Mouse (Mus musculus) cerebellum, adult (tissue): ENCODE data around the gene Anp32e.
"Not testable (repeated sequence)": the region's sequence is repeated elsewhere in the genome, so short reads cannot be mapped to it uniquely, and the experiment has no call there.

ENCODE experiments used
- ATAC-seq: cut with Nextera tagmentation; 2 replicates; pipeline ENCODE4 v1.9.2; 2017; ENCODE audit warnings: mild to moderate bottlenecking, moderate library complexity, mixed read lengths; ENCODE audit not compliant: insufficient number of reproducible peaks, low FRiP score, low TSS enrichment

Gene Anp32e

DNA sequence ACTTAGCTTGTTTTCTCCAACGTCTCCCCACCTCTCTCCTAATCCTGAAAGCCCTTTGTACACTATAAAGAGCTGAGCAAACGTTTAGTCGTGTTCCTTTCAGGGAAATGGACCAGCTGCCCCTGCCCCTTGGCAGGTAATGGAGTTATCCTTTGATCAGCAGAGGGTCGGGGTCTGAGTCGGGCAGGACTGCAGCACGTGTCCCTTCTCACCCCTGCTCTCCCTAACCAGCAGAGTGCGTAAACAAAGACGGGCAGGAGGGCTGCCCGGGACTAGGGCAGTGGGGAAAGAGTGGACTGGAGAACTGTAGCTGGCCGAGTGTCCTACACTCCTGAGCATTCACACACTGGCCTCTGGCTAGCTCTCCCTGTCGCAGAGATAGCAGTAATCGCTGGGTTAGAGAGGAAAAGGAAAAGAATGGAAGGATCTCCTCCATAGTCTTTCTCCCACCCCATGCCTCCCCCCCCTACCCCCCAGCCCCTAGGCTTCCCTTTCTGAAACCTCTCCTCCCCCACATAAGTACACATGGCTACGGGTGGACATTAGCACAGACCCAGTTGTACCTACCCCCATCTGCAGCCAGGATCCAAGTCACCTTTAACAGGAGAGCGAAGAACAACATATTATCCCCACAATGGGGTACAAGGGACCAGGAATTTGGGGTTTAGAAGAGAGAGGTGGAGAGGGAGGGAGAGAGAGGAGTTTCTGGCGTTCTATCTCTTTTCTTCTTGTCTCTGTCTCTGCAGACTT, 25.1 kb upstream of the Anp32e start:
- no peak for ATAC-seq

DNA sequence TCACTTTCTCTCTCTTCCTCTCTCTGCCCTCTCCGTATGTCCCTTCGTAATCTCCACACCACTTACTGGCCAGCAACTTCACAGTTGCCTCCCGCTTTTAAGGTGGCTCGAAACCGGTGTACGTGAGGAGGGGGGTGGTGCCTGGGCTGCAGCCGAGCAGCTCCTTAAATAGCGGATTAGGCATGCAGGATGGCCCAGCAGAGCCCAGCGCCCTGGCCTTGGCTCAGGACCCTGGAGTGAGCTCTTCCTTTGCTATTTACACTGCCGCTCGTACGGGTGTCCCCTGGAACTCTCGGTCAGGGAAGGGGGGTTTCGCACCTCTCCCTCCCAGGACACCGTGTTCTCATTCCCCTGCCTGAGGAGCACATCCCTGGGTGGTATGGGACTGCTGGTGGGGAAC, 24.5 kb upstream of the Anp32e start, which contains the start of gene Car14:
Gene Car14 (minus strand): TSS at position 124 of the 400 bp plus-strand sequence.
- no peak for ATAC-seq

DNA sequence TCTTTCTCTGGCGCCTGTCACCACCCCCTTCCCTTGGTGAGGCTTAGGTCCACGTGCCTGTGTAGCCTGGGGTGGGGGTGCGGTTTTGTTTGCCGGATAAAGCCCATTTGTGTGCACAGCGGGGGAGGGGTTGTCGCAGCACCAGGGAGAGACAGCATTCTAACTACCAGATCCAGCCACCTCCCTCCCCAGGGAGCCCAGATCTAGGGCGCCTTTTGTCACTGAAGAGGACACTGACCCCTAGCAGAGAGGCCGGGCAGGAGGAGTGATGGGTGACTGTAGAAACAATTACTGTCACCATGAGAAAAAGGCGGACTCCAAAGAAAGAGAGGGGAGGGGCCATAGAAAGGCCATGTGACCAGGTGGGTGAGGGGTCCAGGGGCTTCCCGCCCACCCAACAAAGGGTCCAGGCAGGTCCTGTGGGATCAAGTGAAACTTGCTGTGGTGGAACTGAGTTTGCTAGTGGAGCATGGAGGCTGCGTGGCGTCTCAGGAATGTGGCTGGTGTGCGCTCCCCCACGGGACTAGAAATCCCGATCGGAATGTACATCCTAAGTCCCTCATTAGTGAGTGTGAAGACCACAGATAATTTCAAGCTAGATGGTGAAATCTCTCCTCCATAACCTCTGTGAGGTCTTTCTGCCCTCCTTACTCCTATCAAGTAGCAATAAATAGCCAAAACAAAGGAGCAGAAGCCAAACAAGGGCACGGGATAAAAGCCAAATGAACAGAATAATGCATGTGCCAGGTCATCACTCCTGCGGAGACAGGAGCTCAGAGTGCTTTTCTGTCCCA, 23.7 kb upstream of the Anp32e start:
- ATAC-seq, result no peak

DNA sequence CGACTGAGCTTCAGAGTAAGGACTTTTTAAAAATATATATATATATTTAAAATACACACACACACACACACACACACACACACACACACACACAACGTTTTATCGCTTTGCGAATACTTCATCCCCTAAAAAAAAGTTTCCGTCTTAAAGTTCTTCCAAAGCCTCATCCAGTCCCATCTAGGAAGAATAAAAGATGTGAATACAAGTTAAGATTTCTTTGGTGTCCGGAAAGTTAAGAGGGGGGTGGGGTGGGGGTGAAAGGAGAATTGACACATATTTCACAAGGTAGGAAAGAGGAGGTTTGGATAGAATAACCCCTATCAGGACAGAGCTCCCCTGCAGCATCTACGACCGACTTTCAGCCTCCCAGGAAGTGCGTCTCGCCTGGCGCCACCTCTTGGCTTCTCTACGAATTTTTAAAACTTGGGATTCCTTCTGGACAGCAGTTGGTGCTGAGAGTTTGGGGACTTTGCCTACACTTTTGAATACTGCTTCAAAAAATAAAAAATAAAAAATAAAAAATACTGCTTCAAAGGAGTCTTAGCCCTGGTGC, 23.0 kb upstream of the Anp32e start:
- ATAC-seq, result no peak

DNA sequence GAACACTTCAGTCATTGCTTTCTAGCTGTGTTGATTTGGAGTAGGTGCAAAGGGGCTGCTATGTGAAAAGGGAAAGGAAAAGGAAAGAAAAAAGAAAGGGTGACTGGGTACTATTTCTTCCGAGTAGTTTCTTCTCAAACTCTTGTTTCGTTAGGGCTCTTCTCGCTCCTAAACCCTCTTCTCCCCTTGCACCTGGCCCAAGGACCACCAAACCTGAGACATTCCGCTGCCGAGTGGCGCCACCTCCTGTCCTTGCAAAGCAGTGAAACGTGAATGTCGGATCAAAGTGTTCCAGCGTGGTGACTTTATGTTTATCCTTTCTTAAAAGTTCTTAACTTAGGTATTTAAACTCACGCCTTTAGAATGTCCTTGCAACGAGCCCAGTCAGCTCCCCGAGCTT, 22.2 kb upstream of the Anp32e start:
- no peak for ATAC-seq

DNA sequence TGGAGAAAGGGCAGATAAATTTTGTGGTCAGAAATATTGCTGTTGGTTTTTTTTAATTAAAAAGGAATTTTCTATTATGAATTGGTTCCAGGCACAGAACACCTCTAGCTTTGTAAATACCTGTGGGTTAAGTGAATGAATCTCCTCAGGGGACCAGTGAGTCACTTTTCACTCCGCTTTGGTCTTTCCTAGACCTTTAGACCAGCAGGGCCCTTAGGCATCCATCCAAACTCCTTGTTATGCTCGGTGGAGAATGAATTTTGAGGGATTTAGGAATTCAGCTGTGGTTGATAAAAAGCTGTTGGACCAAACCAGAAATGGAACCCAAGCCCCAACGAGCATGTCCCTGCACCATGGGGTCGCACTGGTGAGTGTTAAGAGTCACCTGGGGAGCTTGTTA, 21.4 kb upstream of the Anp32e start:
- no peak for ATAC-seq

DNA sequence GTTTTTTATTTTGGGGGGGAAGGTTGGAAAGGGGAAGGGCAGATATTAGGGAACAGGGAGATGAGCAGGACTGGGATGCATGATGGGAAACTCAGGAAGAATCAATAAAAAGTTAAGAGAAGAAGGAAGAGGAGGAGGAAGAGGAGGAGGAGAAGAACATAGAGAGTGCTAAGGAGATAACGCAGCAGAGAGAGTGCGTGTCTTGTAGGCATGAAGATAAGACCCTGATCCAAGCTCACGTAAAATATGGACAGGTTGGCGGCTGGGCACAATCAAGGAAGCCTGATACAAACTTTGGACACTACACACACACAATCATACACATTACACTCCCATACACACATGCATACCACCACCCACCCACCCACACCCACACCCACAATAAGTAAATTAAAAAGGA, 14.3 kb upstream of the Anp32e start:
- no peak for ATAC-seq

DNA sequence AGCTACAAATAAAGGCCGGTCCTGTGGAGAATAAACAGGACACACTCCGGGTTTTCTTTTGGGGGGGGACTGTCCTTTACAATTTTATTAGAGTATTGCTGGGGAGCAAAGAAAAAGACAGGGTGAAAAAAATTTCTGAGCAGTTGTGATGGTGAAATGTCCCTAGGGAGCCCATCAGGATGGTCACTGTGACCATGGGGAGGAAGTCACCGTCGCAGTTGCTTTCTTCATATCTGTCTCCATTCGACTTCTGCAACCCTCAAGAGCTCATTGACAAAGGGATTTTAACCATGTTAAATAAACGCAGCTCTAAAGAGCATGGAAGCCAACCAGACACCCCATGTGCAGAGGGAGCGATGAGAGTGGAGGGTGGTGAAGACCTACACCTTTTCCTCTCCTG, 12.3 kb upstream of the Anp32e start:
- no peak for ATAC-seq

DNA sequence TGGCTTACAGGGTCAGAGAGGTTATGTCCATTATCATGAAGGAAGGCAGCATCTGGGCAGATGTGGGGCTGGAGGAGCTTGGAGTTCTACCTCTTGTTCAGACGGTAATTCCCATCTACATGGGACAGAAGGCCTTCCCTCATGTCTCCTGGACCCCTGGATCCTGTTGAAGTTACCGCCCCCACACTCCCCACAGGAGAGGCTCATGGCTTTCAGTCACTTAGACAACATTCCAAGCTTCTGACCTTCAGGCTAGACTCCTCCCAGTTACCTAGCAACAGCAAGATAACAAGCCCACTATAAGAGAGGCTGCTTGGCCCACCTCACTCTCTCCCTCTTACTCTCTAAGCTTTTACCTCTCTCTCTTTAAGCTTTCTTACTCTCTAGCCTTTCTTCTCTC, 8.5 kb upstream of the Anp32e start:
- not testable (repeated sequence) for ATAC-seq

DNA sequence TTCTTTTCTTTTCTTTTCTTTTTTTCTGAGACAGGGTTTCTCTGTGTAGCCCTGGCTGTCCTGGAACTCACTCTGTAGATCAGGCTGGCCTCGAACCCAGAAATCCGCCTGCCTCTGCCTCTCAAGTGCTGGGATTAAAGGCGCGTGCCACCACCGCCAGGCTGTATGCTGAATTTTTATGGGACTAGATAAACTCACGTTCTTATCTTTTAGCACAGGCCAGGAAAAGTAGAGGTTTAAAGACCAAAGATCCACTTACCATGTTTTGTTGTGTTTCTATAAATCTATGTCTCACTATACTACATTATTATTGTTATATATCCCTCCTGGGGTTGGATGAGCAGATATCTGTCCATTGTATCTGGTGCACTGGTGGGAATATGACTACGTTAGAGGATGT, 5.6 kb upstream of the Anp32e start:
- ATAC-seq, result not testable (repeated sequence)

DNA sequence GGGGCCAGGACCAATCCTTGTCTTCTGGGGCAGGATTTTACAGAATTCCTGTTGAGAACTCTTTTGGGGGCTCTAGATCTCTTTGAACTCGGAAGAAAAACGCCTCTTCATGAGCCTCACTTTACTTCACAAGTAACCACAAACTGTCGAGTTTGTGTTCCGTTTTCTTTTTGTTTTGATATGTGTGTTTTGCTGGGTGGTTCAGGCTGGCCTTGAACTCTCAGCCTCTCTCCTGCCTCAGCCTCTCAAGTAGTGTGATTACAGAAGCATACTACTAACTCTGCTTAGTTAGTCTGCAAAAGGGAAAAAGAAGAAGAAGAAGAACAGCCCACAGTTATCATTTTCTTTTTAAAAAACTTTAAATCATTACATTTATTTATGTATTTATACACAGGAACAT, 4.9 kb upstream of the Anp32e start:
- no peak for ATAC-seq

DNA sequence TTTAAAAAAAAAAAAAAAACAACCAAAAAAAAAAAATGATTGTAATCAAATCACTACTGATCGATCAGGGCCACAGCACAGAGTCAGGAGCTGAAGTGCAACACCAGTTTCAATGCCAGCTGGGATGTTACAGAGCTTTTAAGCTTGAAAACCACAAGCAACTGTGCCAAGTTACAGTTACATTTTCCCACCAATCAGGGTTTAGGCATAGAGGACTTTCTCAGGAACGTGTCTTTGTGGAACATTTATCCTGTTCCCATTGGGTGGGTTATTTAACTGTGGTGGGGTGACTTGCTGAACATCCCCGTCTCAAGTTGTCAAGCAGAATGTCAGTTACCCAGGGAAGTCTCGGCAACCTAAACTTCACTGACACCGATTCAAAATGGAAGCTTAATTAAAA, 4.0 kb upstream of the Anp32e start:
- ATAC-seq, result no peak

DNA sequence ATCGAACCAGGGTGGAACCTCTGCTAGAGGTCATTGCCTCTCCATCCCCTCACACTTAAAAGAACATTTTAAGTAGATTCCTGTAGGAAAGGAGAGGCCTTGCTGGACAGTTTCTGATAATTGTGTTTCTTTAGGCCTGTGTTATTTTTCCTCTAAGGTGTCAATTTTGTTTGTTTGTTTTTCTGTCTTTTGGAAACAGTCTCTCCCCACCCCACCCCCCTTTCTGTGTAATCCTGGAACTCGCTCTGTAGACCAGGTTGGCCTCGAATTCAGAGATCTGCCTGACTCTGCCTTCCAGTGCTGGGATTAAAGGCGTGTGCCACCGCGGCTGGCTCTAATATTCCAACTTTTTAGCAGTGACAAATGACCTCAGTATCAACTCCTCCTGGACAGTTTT, 787 bp upstream of the Anp32e start:
- no peak for ATAC-seq

DNA sequence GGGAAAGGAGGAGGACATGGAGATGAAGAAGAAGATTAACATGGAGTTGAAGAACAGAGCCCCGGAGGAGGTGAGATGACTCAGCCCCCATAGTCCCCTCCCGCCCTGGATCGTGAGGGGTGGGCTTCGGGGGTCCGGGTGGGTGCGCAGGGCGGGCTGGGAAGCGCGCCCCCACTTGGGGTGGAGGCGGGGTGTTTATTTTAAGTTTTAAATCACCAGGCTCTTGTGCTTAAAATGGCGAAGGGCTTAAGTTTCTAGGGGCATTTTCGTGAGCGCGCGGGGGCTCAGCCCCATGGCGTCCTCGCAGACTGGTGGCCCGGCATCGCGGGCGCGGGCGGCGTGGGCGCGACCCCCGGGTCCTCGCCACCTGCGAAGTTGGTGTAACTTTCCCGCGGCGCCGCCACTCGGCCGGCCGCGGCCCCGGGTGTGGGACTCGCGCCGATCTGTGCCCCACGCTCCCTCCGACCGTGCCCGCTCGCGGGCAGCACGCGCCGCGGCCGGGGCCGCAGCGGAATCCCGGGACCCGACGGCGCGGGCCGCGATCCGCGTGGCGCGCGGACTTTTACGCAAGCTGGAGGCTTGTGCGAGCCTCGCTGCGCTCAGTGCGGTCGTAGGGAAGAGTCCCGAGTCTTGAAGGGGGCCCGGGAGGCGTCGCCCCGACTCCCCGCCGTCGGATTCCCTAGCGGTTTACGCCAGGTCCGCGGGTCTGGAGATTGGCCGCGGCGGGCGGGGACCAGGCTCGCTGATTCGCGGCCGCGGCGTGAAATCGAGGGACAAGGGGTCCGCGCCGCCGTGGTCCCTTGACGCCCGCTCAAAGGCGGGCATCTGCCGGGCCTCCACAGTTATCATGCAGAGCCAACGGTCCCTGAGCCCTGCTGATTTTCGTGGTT, 780 bp downstream of the Anp32e start:
- no peak for ATAC-seq

DNA sequence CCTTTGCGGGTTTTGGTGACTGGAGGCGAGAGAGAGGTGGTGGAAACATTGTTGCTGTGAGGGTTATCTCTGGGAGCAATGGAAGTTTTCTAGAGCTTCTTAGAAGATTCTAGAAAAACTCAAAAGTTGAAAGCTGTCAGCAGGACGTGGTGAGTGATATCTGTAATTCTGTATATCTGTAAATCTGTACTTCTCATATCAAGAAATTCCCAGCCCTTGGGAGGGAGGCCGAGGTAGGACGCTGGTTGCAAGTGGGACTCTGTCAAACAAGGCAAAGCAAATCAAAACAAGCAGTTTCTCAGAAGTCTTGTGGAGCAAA, 1.4 kb downstream of the Anp32e start:
- no peak for ATAC-seq

DNA sequence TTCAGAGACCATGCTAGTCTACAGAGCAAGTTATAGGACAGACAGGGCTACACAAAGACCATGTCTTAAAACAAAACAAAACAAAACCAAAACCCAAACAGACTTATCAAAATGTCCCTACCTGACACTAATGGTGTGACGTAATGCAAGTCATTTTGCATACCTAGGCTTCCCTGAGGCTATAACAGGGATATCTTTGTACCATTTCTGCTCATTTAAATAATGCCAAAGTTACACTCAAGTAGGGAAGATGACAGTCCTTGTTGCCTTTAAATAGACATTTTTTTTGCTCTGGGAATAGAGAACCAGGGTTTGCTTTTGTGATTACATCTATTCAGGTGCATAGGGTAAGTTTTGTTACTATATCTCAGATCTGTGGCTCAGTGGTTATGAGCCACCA, 2.4 kb downstream of the Anp32e start:
- ATAC-seq, result no peak

DNA sequence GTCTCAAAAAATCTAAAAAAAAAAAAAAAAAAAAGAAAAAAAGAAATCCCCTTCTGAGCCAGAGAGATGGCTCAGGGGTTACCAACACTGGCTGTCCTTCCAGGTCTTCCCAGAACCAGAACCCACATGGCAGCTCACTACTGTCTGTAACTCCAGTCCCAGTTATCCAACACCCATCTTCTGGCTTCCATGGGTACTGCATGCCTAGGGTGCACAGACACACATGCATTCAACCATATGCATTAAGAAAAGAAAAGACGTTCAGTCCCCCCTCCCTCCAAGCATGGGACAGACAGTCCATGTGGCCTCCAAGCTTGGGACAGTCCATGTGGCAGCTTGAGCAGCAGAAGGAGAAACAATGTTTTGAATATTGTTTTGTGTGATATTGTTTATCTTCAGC, 3.1 kb downstream of the Anp32e start:
- no peak for ATAC-seq

DNA sequence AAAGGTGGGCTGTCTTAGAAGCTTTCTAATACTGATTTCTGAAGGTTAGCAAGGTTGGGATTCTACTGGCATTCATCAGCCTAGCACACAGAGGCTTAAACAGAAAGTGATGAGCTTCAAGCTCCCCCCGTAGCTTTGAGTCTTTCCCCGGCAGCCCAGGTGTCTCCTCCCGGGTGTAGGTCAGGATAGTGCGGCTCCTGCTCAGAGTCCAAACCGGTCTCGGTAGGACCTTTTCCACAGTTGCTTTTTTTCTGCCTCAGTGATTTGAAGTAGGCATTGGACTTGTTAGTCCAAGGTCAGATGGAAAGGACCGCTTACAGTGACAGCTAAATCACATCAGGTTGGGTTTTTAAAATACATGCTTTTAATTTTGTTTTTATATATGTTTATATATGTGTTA, 3.5 kb downstream of the Anp32e start:
- ATAC-seq, result no peak

DNA sequence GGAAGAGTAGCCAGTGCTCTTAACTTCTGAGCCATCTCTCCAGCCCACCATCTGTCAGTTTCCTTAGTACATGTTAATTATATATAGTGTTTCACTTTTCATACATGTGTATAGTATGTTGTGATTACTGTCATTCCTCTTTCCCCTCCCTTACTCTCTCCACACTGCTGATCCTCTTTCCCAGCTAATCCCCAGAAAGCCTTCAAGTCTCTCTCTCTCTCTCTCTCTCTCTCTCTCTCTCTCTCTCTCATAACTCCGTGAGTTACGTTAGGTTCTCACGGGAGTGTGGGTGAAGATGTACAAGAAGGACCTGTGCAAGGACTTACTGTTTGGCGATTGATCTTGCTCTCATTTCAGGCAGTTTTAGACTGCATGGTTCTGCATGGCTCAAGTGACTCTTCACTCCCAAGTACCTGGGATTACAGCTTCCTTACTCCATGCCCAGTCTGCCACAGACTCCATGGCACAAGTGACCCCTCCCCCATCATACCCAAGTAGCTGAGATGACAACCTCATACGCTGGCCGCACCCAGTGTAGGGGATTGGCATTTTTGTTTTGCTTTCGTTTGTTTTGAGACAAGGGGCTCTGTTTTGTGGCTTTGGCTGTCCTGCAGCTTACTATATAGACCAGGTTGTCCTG, 4.2 kb downstream of the Anp32e start:
- no peak for ATAC-seq

DNA sequence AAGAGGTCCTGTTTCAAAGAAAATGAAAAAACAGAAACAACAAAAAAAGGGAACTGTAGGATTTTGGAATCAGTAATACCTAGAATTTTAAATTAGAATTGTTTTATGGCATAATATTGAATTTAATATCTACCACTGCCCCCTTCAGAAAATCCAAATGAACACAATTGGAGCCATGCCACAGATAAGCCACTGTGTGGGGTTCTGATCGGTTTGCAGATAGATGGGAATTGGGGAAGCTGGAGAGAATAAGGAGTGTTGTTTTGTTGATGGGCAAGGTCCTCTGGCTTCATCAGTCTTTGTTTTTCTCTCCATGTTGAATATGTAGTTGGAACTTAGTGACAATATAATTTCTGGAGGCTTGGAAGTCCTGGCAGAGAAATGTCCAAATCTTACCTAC, 5.4 kb downstream of the Anp32e start:
- no peak for ATAC-seq
